Mouse (Mus musculus): ENCODE measurements around the gene Fgd2. TPM values are rescaled to one million over a fixed set of nuclear protein-coding genes. Genes with fewer than 3 reads are reported as not detected.

The Fgd2 gene
- 100 to 1,000 TPM; 513 to 548 TPM for total RNA-seq (2023)

DNA sequence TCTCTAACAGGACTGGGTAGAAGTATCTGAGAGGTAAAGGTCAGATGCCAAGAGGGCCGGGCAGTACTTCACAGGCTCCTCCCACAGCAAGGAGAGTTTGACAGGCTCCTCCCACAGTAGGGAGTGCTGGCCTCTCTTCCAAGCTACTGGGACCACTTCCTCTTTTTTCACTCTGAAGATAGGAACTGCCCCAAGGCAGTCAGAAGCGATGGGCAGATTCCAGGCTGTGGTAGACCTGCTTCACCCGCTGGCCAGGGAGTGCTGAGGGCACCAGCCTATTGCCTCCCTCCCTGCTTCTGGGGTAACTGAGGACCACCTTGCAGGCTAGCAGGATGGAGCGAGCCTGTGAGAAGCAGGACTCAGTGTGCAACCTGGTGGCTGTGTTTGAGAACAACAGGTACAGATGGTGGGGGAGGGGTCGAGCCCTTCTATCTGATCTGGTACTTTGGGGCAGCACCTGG lies at the start of gene Fgd2:
Fgd2 (plus strand) TSS at position 154 of the 461 bp plus-strand sequence.

DNA sequence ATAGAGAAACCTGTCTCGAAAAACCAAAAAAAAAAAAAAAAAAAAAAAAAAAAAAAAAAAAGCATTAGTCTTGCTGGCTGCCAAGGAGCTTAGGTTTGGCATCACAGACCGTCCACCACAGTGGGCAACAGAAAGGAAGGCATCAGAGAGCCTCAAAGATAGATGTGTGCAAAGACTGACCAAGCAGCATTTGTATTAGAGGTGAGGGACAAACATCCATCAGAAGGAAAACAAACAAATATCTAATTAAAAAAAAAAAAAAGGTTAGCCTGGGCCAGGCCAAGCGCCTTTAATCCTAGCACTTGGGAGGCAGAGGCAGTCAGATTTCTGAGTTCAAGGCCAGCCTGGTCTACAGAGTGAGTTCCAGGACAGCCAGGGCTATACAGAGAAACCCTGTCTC lies 43.3 kb upstream of the Fgd2 start, which contains the start of gene Pi16:
Pi16 (plus strand) TSS at position 301 of the 400 bp plus-strand sequence.

GRCm38 (mm10) chr17:29347645-29348256 lies 13.0 kb upstream of the Fgd2 start, which contains the start of gene Mtch1:
Gene Mtch1, minus strand, starts transcription at chr17:29347934.

Other genes with a start within 250 kb of the Fgd2 start
- 1 to 10 TPM in 1 of 2 experiments, under 1 TPM in 1; 0.26 to 1.3 TPM for gene Rab44, start 246.8 kb upstream of the Fgd2 start, total RNA-seq (2023)
- gene Cpne5, start 122.7 kb upstream of the Fgd2 start, total RNA-seq (2023) = 1 to 10 TPM; 1.2 to 3.2 TPM
- 10 to 100 TPM; 26.9 to 27.0 TPM for gene Ppil1, start 96.7 kb upstream of the Fgd2 start, total RNA-seq (2023)
- 100 to 1,000 TPM; 102 to 122 TPM for gene BC004004, start 92.1 kb upstream of the Fgd2 start, total RNA-seq (2023)
- 1 to 10 TPM in 1 of 2 experiments, under 1 TPM in 1; 0.77 to 1.7 TPM for gene Pi16, start 43.2 kb upstream of the Fgd2 start, total RNA-seq (2023)
- gene Mtch1, start 13.0 kb upstream of the Fgd2 start, total RNA-seq (2023) = 100 to 1,000 TPM; 101 to 108 TPM
- gene Pim1, start 129.8 kb downstream of the Fgd2 start, total RNA-seq (2023) = 100 to 1,000 TPM; 157 to 170 TPM
- not detected for gene Gm17657, start 188.7 kb downstream of the Fgd2 start, total RNA-seq (2023)
- gene Tbc1d22b, start 188.9 kb downstream of the Fgd2 start, total RNA-seq (2023) = 10 to 100 TPM; 23.1 to 23.8 TPM
- gene Tmem217, start 191.5 kb downstream of the Fgd2 start, total RNA-seq (2023) = not detected